Mouse (Mus musculus) effector memory CD4-positive, alpha-beta T cell, adult 5 months (primary cell): Measurements from ENCODE around the gene Wfdc5. TPM values are rescaled to one million over a fixed set of nuclear protein-coding genes. Genes with fewer than 3 reads are reported as not detected.

ENCODE experiments used
- polyA plus RNA-seq: library from polyadenylated mRNA; unstranded; fragments of 100-300 nt; shearing (Covaris generic); gene quantifications from one replicate; pipeline ENCODE4 v1.2.1, GENCODE M21; 2017

Wfdc5 gene
- not detected for polyA plus RNA-seq

DNA sequence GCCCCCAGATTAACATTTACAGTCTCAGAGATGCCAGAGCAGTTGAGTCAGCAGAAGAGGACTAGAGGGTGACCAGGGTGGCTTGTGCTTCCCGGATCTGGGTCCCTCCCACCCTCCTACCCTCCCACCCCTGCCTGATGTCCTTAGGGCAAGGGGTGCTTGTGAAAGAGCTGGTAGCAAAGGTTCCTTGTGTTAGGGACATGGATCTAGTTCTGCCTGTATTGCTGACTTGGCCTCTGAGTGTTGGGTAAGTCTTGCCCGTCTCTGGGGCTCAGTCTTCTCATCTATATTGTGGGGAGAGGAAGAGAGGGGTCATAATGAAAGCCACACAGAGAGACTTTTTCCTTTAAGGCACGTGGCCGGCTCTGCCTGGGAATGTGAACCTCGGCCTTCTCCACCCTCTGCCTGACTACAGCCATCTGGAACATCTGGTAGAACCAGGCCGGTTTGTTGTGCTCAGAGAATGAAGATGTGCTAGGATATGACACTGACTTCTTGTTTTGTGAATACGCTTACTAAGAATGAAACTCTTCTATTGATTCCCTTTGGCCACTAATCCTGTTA, at the start of gene Wfdc5:
Gene Wfdc5, minus strand, starts transcription at position 51 of the 564 bp plus-strand sequence.

DNA sequence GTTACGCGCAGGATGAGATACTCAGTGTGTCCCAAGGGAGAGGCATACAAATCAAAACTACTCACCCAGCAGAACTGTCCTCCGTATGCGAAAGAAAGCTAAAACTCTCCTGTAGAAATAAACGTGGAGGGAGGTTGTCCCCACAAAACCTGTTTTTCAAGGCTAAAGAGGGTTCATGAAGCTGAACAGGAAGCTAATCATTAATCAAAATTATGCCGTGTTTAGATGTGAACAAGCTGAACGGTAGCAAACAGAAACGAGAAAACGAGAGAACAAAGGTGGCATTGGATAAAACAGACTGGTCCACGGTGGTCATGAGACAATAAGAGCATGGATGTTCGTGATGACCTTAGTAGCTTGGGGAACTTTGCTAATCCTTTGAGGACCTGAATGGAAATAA, 39.0 kb upstream of the Wfdc5 start, which contains the start of gene Wfdc15b:
Gene Wfdc15b, minus strand, starts transcription at position 139 of the 400 bp plus-strand sequence.

DNA sequence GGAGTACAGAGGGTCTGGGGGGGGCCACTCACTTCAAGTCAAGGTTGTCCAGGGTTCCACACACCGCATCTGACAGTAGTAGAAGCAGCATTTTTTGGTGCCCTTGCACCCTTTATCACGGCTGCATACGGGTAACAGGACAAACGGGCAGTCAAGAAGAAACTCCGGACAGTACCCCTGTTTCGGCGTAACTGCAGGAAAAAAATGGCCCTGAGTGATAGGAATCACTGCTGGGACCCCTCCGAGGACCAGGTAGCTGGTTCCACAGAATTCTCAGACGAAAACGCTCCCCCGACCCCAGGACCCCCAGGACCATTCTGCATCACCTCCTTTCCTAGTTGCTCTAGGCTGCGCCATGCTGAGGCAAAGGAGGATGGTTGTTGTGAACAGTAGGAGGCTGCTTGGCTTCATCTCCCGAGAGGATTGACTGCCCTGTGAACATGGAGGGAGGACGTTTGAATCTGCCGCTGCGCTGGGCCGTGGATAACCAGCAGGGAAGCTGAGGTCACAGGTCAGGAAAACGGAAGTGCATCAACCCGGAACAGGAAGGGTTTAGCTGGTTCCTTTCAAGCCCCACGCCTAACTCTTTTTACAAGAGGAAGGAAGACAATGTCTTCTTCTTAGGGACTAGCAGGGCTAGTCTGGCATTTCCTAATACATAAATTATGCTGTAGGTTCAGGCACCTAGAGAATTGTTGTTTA, 17.2 kb upstream of the Wfdc5 start, which contains the start of gene Wfdc15a:
Gene Wfdc15a, minus strand, starts transcription at position 505 of the 702 bp plus-strand sequence.

DNA sequence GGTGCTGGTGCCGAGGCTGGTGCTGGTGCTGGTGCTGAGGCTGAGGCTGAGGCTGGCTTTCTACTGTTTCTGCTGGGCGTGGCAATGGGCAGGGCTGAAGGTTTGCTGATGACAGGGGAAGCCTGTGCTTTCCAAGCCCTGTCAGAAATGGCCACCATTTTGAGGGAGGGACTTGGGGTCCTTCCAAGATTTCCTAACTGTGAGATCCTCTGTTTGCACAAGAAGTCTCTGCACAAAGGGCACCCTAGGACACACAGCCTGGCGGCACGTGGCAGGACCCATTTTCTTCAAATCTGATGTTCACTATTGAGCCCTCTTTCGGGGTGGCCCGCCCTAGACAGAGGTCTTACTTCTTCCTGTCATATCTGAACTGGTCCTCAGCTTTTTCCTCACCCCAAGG, 8.0 kb upstream of the Wfdc5 start, which contains the start of gene Wfdc12:
Gene Wfdc12, minus strand, starts transcription at position 33 of the 400 bp plus-strand sequence.

DNA sequence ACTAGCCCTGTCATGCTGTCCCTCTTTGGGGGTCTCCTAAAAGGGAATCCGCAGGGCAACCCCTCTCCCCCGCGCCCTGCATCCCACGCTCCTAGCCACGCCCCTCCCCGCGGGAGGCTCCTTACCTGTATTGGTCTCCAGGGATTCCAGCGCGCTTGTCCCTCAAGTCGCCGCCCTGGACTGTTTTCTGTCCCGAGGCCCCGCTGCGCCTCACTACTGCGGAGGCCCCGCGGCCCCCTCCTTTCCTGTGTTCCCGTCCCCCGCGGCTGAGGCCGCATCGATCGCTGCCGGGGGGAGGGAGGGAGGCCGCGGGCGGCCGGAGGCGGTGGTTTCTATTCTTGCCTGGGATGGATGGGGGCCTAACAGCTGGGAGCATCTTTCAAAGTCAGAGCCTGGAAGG, 11.6 kb downstream of the Wfdc5 start, which contains the start of gene Kcns1:
Gene Kcns1, minus strand, starts transcription at position 212 of the 400 bp plus-strand sequence.

Other genes with a start within 250 kb of the Wfdc5 start
- 131 TPM for gene Ywhab, start 187.8 kb downstream of the Wfdc5 start, polyA plus RNA-seq
- gene Pabpc1l, start 157.3 kb downstream of the Wfdc5 start, polyA plus RNA-seq, result not detected
- 364 TPM for gene Stk4, start 112.4 kb downstream of the Wfdc5 start, polyA plus RNA-seq
- gene Tomm34, start 111.6 kb downstream of the Wfdc5 start, polyA plus RNA-seq, result 133 TPM
- gene Kcns1, start 11.6 kb downstream of the Wfdc5 start, polyA plus RNA-seq, result not detected
- not detected for gene Wfdc12, start 7.9 kb upstream of the Wfdc5 start, polyA plus RNA-seq
- not detected for gene Wfdc15a, start 17.4 kb upstream of the Wfdc5 start, polyA plus RNA-seq
- not detected for gene Wfdc15b, start 38.9 kb upstream of the Wfdc5 start, polyA plus RNA-seq
- gene Svs2, start 55.7 kb upstream of the Wfdc5 start, polyA plus RNA-seq, result not detected
- gene Svs3b, start 73.9 kb upstream of the Wfdc5 start, polyA plus RNA-seq, result not detected
- gene Svs4, start 95.7 kb upstream of the Wfdc5 start, polyA plus RNA-seq, result not detected
- gene Svs3a, start 106.5 kb upstream of the Wfdc5 start, polyA plus RNA-seq, result not detected
- gene Svs6, start 134.0 kb upstream of the Wfdc5 start, polyA plus RNA-seq, result not detected
- not detected for gene Svs5, start 150.0 kb upstream of the Wfdc5 start, polyA plus RNA-seq
- gene Slpi, start 206.4 kb upstream of the Wfdc5 start, polyA plus RNA-seq, result 9.0 TPM
- not detected for gene Rbpjl, start 220.4 kb upstream of the Wfdc5 start, polyA plus RNA-seq
- gene Matn4, start 222.4 kb upstream of the Wfdc5 start, polyA plus RNA-seq, result not detected